Mouse (Mus musculus): Measurements from ENCODE around the gene Tmem178b. TPM values are rescaled to one million over a fixed set of nuclear protein-coding genes. Genes with fewer than 3 reads are reported as not detected.

The Tmem178b gene
- polyA plus RNA-seq, 1 experiment, result not detected

GRCm38 (mm10) chr6:39945670-39946440, 72.8 kb downstream of the Tmem178b start:
- Histone ChIP-seq H3K4me3 (ENCODE audit: insufficient read depth, low read depth, low read length) (no peak overlapping the region), H3K27ac (ENCODE audit: insufficient read depth, low read depth, low read length) (no peak overlapping the region), H3K4me1 (ENCODE audit: control insufficient read depth, insufficient read depth, low read length) (no peaks in the 10 kb centered on the region)
- 86% methylated on average over 5 of the region's 5 CpGs for WGBS
- TF ChIP-seq POLR2A (IDR thresholded peaks at IDR 0.05; ENCODE audit: insufficient read depth, low read depth, low read length), result no peak
- TF ChIP-seq CTCF (IDR thresholded peaks at IDR 0.05; ENCODE audit: insufficient read depth, low read depth, low read length), result no peak

- Histone ChIP-seq H3K4me1 (ENCODE audit: control insufficient read depth, insufficient read depth, low read length) (no peaks in the 10 kb centered on the region), H3K27ac (ENCODE audit: insufficient read depth, low read depth, low read length) (no peak overlapping the region), H3K4me3 (ENCODE audit: insufficient read depth, low read depth, low read length) (no peak overlapping the region)
- WGBS, result 89% methylated on average over 4 of the region's 4 CpGs
- TF ChIP-seq POLR2A (IDR thresholded peaks at IDR 0.05; ENCODE audit: insufficient read depth, low read depth, low read length) (no peak), CTCF (IDR thresholded peaks at IDR 0.05; ENCODE audit: insufficient read depth, low read depth, low read length) (no peak)
Observed at GRCm38 (mm10) chr6:39946601-39947000, 73.5 kb downstream of the Tmem178b start.

- Histone ChIP-seq H3K4me3 (ENCODE audit: insufficient read depth, low read depth, low read length) (no peak overlapping the region), H3K27ac (ENCODE audit: insufficient read depth, low read depth, low read length) (no peak overlapping the region), H3K4me1 (ENCODE audit: control insufficient read depth, insufficient read depth, low read length) (no peaks in the 10 kb centered on the region)
- 78% methylated on average over 5 of the region's 5 CpGs for WGBS
- TF ChIP-seq CTCF (IDR thresholded peaks at IDR 0.05; ENCODE audit: insufficient read depth, low read depth, low read length) (no peak), POLR2A (IDR thresholded peaks at IDR 0.05; ENCODE audit: insufficient read depth, low read depth, low read length) (no peak)
Observed at GRCm38 (mm10) chr6:39953951-39954350, 80.9 kb downstream of the Tmem178b start.

- TF ChIP-seq CTCF (IDR thresholded peaks at IDR 0.05; ENCODE audit: insufficient read depth, low read depth, low read length), result no peak
- TF ChIP-seq POLR2A (IDR thresholded peaks at IDR 0.05; ENCODE audit: insufficient read depth, low read depth, low read length), result no peak
- Histone ChIP-seq H3K4me1 (ENCODE audit: control insufficient read depth, insufficient read depth, low read length) (no peaks in the 10 kb centered on the region), H3K27ac (ENCODE audit: insufficient read depth, low read depth, low read length) (no peak overlapping the region), H3K4me3 (ENCODE audit: insufficient read depth, low read depth, low read length) (no peak overlapping the region)
- 95% methylated on average over 2 of the region's 2 CpGs for WGBS
Observed at GRCm38 (mm10) chr6:39955211-39955610, 82.1 kb downstream of the Tmem178b start.

GRCm38 (mm10) chr6:39964606-39965005, 91.5 kb downstream of the Tmem178b start:
- no peak for TF ChIP-seq POLR2A (IDR thresholded peaks at IDR 0.05; ENCODE audit: insufficient read depth, low read depth, low read length)
- TF ChIP-seq CTCF (IDR thresholded peaks at IDR 0.05; ENCODE audit: insufficient read depth, low read depth, low read length), result no peak
- H3K4me3 ChIP-seq (ENCODE audit: insufficient read depth, low read depth, low read length), result no peak overlapping the region
- H3K27ac ChIP-seq (ENCODE audit: insufficient read depth, low read depth, low read length), result no peak overlapping the region
- 66% methylated on average over 4 of the region's 4 CpGs for WGBS
- no peaks in the 10 kb centered on the region; the same call in 1 of the 2 replicates for H3K4me1 ChIP-seq (ENCODE audit: control insufficient read depth, insufficient read depth, low read length)

- H3K4me3 ChIP-seq (ENCODE audit: insufficient read depth, low read depth, low read length), result no peak overlapping the region
- TF ChIP-seq CTCF (IDR thresholded peaks at IDR 0.05; ENCODE audit: insufficient read depth, low read depth, low read length) (no peak), POLR2A (IDR thresholded peaks at IDR 0.05; ENCODE audit: insufficient read depth, low read depth, low read length) (no peak)
- no peak overlapping the region for H3K27ac ChIP-seq (ENCODE audit: insufficient read depth, low read depth, low read length)
- H3K4me1 ChIP-seq (ENCODE audit: control insufficient read depth, insufficient read depth, low read length), result no peaks in the 10 kb centered on the region
Observed at GRCm38 (mm10) chr6:39970281-39970680, 97.2 kb downstream of the Tmem178b start.

GRCm38 (mm10) chr6:39978942-39979341, 105.9 kb downstream of the Tmem178b start:
- 87% methylated on average over 4 of the region's 4 CpGs for WGBS

GRCm38 (mm10) chr6:39990772-39991171, 117.7 kb downstream of the Tmem178b start:
- no peak overlapping the region for H3K4me3 ChIP-seq (ENCODE audit: insufficient read depth, low read depth, low read length)
- WGBS, result 94% methylated on average over 4 of the region's 4 CpGs
- no peak for TF ChIP-seq POLR2A (IDR thresholded peaks at IDR 0.05; ENCODE audit: insufficient read depth, low read depth, low read length)
- TF ChIP-seq CTCF (IDR thresholded peaks at IDR 0.05; ENCODE audit: insufficient read depth, low read depth, low read length), result no peak
- no peaks in the 10 kb centered on the region for H3K4me1 ChIP-seq (ENCODE audit: control insufficient read depth, insufficient read depth, low read length)
- H3K27ac ChIP-seq (ENCODE audit: insufficient read depth, low read depth, low read length), result no peak overlapping the region

More at GRCm38 (mm10) chr6:39978942-39979341, 105.9 kb downstream of the Tmem178b start:
- no peak overlapping the region for H3K27ac ChIP-seq (ENCODE audit: insufficient read depth, low read depth, low read length)
- H3K4me1 ChIP-seq (ENCODE audit: control insufficient read depth, insufficient read depth, low read length), result no peaks in the 10 kb centered on the region
- H3K4me3 ChIP-seq (ENCODE audit: insufficient read depth, low read depth, low read length), result no peak overlapping the region
- TF ChIP-seq CTCF (IDR thresholded peaks at IDR 0.05; ENCODE audit: insufficient read depth, low read depth, low read length) (no peak), POLR2A (IDR thresholded peaks at IDR 0.05; ENCODE audit: insufficient read depth, low read depth, low read length) (no peak)

GRCm38 (mm10) chr6:39991922-39992321, 118.9 kb downstream of the Tmem178b start:
- TF ChIP-seq CTCF (IDR thresholded peaks at IDR 0.05; ENCODE audit: insufficient read depth, low read depth, low read length) (no peak), POLR2A (IDR thresholded peaks at IDR 0.05; ENCODE audit: insufficient read depth, low read depth, low read length) (no peak)
- no peaks in the 10 kb centered on the region for H3K4me1 ChIP-seq (ENCODE audit: control insufficient read depth, insufficient read depth, low read length)
- H3K4me3 ChIP-seq (ENCODE audit: insufficient read depth, low read depth, low read length), result no peak overlapping the region
- H3K27ac ChIP-seq (ENCODE audit: insufficient read depth, low read depth, low read length), result no peak overlapping the region
- WGBS, result 88% methylated on average over 6 of the region's 6 CpGs

Data from olfactory bulb, adult 2 months (tissue).